Mouse (Mus musculus) R1 (cell line): Measurements from ENCODE around the gene Clgn.

ENCODE experiments used
- DNase-seq: peaks from one replicate; pipeline ENCODE4 v3.0.0-alpha.2; 2018; ENCODE audit warnings: low read depth, low spot score

The Clgn gene

GRCm38 (mm10) chr8:83389316-83390005 lies at the start of gene Clgn:
Clgn (plus strand) TSS chr8:83389867.
- peak; percentile 83 for DNase-seq

- no peak for DNase-seq
These were observed 47.6 kb upstream of the Clgn start for GRCm38 (mm10) chr8:83342076-83342475.

- peak; percentile 30 for DNase-seq
These were observed 47.0 kb upstream of the Clgn start for GRCm38 (mm10) chr8:83342693-83343092.

DNA sequence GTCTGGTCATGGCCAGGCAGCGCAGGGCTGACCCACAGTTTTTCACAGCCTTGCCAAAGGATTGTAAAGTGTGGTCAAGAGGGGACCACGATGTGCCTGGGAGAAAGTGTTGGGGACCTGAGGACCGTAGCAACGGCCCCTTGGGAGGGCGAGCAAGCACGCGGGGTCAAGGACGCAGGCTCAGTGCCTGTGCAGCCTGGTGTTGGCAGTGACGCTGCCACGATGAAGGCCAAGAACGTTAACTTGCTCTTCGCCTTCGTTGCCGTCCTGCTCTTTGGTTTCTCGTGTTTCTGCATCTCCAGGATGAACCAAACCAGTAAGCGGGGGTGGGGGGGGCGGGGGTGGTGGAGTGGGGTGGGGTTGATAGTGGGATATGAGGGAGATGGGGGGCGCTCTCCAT lies 41.4 kb upstream of the Clgn start, which contains the start of gene Mgat4d:
Mgat4d (plus strand) TSS at position 209 of the 400 bp plus-strand sequence.
- no peak for DNase-seq

DNA sequence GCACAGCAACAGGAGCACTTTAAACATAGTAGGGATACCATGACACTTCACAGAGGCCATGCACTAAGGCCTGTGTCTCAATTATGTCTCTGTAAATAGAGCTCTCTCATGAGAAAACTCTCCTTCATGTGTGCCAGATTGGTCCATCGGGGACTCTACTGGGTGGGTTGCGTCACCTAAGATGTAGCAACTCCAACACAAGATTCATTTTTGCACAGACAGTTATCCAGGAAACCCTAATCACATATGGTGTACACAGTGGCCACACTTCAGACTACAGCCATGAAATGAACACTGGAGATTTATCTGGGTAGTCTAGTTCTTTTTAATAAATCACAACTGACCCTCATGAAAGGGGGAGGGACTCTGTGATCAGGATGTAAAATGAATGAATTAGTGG lies 38.4 kb upstream of the Clgn start:
- no peak for DNase-seq

- no peak for DNase-seq
These were observed 26.4 kb upstream of the Clgn start for GRCm38 (mm10) chr8:83363156-83363769.

DNA sequence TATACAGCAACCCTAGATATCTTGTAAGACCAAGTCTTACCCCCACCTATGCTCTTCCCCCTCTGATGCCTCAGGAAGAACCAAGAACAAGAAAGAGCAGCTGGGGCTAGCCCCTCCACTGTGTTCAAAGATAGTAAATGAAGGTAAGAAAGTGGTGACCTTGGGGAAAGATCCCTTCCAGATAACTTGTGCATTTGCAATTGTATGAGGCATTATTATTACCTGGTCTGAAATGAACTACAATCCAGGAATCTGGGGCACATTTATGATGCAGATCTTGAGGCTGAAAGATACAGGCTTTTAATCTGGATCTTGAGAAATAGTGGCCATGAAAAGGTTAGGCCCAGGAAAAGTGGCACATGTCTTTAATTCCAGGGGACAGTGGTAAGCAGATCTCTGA lies 12.4 kb upstream of the Clgn start:
- peak; percentile 86 for DNase-seq

DNA sequence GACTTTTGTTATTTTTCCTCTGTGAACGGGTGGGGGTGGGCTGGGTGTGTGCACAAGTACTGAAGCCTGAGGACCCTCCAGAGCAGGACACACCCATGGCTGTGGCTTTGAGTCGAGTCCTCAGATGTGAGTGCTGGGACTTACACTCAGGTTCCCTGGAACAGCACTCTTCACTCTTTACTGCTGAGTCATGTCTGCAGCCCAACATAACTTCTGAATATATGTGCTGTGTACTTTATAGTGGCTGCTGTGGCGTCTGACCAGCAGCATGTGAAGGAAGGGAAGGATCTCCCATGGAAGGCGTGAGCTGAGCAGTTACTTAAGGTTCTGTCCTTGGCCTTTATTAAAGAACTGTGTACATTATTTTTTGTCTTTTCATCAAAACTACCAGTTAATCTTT lies 9.5 kb upstream of the Clgn start:
- peak; percentile 34 for DNase-seq

GRCm38 (mm10) chr8:83381016-83381415 lies 8.7 kb upstream of the Clgn start:
- no peak for DNase-seq

DNA sequence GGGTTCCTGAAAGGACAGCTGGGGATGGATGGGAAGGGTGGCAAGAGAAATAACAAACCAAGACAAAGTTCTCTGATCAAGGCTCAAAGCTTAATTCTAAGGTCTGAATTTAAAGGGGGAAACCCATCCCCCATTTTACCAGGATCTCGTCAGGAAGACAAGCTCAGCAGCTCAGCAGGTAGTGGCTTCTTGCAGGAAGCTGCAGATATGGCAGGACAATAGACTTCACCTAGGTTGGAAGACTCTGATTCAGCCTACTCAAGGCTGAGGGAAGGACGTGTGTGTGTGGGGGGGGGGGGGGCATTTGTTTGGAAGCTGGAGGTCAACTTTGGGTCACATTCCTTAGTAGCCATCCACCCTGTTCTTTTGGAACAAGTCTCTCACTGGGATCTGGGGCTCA lies 6.8 kb upstream of the Clgn start:
- peak; percentile 96 for DNase-seq

DNA sequence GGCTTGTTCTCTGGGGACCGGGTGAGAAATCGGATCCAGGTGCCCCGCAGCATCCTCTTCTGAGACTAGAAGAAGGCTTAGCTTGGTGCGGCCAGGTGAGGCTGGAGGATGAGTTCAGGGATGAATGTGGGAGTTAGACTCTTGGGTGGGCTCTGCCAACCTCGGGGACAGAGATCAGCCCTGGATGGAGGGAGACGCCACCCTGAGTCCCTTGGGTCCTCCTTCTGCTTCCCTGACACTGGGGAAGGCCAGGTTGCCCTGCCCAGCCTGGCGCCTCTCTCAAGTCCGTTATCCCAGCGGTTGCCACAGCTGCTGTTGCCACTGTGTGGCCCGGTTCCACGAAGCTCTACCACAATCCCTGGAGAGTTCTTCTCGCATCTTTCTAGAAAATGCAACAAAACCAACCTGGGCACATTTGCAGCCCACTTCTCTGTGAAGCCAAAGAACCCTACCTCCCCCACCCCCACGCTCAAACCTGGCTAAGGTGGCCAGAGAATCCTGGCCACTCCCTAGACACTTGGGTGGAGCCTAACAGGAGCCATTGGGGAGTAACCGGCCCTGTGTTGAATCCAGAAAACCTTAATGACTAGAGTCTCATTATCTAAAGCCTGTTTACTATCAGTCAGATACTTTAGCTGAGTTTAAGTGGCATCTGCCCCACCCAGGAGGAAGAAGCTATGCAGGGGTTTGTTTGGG lies 487 bp downstream of the Clgn start:
- peak; percentile 70 for DNase-seq

GRCm38 (mm10) chr8:83392521-83392920 lies 2.9 kb downstream of the Clgn start:
- peak; percentile 53 for DNase-seq

DNA sequence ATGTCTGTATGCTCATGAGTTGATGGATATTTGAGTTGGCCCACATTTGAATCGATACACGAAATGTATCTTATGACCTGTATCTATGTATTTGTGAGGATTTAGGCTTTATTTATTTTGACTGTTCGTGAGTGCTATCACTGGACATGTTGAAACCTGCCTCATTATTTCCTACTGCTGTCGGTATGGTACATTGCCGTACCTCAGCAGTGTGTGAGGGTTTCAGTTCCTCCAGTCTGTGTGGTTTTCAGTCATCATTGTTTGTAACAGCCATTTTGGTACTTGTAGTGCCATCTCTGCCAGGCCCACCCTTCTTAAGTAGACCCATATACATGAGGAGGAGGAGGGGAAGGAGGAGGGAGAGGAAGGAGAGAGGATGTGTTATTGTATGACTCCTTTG lies 4.7 kb downstream of the Clgn start:
- no peak for DNase-seq

- no peak for DNase-seq
These were observed 7.0 kb downstream of the Clgn start for GRCm38 (mm10) chr8:83396680-83397079.

DNA sequence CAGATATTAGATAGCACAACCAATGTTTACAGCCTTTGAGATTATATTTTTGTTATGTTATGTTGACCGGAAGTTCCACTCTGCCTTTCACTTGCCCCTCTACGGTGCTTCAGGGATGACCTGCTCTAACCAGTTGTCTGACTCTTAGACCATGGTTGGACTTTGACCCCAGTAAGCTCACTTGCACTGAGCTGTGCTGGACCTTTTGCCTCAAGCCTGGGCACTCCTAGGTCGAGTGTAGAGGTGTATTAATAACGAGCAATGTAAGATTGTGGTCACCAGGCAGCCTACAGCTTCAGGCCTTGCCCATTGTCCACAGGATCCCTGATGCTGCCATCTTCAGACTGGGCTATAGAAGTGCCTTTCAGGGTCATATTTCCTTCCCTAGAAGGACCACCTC lies 8.1 kb downstream of the Clgn start:
- DNase-seq, result no peak

GRCm38 (mm10) chr8:83405548-83405947 lies 15.9 kb downstream of the Clgn start:
- no peak for DNase-seq

- DNase-seq, result peak; percentile 74
These were observed 17.2 kb downstream of the Clgn start for GRCm38 (mm10) chr8:83406836-83407235.

DNA sequence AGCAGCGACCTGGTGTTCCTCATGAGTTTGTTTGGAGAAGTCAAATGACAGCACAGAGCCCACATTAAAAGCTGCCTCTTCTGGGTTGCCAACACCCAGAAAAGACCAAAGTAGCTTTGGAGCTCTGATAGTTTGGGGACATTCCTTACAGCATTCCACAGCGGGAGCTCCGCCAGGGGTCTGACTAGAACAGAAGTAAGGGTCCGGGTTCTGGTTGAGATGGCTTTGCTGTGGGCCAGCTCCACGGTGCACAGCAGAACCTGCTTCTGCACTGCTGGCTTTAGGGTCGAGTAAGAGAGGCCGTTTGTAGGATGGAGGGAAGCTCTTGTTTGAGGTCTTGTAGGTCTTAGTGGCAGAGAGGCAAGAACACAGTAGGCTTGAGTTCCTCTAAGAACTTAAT lies 18.8 kb downstream of the Clgn start:
- DNase-seq, result no peak

GRCm38 (mm10) chr8:83416878-83417277 lies 27.2 kb downstream of the Clgn start:
- no peak for DNase-seq

DNA sequence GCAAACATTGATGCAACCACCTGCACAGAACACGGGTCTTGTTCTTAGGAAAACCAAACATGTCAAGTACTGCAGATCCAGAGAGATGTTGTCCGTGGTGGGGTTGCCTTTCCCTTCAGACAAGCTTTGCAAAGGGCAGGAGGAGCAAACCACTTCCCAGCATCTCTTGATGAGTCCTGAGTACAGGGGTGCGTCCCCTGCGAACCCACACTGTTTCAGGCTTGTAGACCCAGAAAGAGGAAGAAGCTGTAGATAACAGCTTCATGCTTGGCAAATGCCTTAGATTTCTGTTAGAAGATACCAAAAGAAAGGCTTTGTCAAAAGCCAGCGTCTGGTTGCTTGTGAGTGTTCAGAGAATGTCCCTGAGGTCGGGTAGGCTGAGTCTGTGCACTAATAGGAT lies 28.3 kb downstream of the Clgn start:
- no peak for DNase-seq

- no peak for DNase-seq
These were observed 29.3 kb downstream of the Clgn start for GRCm38 (mm10) chr8:83418805-83419516.

GRCm38 (mm10) chr8:83421354-83421753 lies 31.7 kb downstream of the Clgn start:
- no peak for DNase-seq
